ENCODE assay signal across 7 mouse cellular contexts in the genomic region with DNA sequence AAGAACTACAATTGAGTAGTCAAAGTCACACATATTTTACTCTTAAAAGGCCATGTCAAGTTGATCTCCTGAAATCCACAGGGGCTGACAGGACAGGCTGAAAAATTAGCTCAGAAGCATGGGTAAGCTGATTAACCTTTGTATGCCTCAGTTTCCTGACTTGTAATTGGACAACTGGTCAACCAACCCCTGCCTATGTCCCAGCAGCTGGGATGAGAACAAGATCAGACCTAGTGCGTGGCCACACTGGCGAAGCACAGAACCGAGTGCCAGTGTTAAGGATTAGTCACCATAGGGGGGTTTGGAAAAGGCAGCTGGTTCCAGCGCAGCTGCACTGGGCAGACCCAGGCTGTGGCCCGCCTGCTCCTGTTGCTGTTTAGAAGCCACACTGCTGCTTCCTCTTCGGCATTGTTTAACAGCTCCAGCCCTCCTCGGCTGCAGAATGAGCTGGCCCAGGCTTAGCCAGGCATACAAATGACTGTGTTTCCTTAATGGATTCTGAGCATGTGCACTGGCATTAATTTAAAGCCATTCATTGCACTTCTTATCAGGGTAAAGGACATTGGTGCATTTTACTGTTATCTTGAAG.
DNase-seq lines count a peak whose midpoint lies in the region; ATAC-seq and TF ChIP-seq lines count a peak whose summit lies in the region.

No protein-coding gene starts in this region.

- no peaks in the 10 kb centered on the region for H3K27me3 ChIP-seq in C2C12 (ENCODE audit: control insufficient read depth, insufficient read depth, insufficient read length)
- H3K27me3 ChIP-seq in midbrain, embryonic 12.5 days: peaks cover 8% of the 10 kb centered on the region

- intact Hi-C loops in heart, postnatal 36 days (cut with DNase I): no loop called here

- TF ChIP-seq POLR2A in brain, embryonic 14.5 days (IDR thresholded peaks at IDR 0.05; ENCODE audit: borderline replicate concordance, extremely low read depth, insufficient read depth, insufficient read length, poor library complexity, severe bottlenecking): no peak

- peaks cover 9% of the 10 kb centered on the region for H3K4me1 ChIP-seq in midbrain, embryonic 12.5 days

- no peak overlapping the region for H3K4me3 ChIP-seq in C2C12 (ENCODE audit: insufficient read depth, poor library complexity, severe bottlenecking)
- no peak overlapping the region for H3K4me3 ChIP-seq in midbrain, embryonic 12.5 days

- DNase-seq in brain, embryonic 14.5 days (ENCODE audit: low read depth): peak; percentile 88
- peak; percentile 24 to 29 for DNase-seq in heart, postnatal 36 days
- peak; percentile 30 to 43 for DNase-seq in kidney, postnatal 36 days
- DNase-seq in adrenal gland, postnatal 25 days: no peak
- no peak for DNase-seq in adrenal gland, postnatal 14 days

- H3K79me3 ChIP-seq in C2C12 (ENCODE audit: low read depth): no peaks in the 10 kb centered on the region

- peak overlapping the region; percentile 49; the same call in 1 of the 2 replicates for H3K27ac ChIP-seq in midbrain, embryonic 12.5 days (replicated peaks)

- no peak overlapping the region for H3K9ac ChIP-seq in midbrain, embryonic 12.5 days (replicated peaks)

- peak overlapping the region; percentile 17; the same call in 1 of the 2 replicates for H3K4me2 ChIP-seq in midbrain, embryonic 12.5 days (replicated peaks)

- 16% methylated on average over 7 of the region's 7 CpGs for WGBS in midbrain, embryonic 12.5 days

- H3K36me3 ChIP-seq in C2C12 (ENCODE audit: control insufficient read depth, insufficient read depth): no peaks in the 10 kb centered on the region
- H3K36me3 ChIP-seq in midbrain, embryonic 12.5 days: no peaks in the 10 kb centered on the region

- no peaks in the 10 kb centered on the region for H3K9me3 ChIP-seq in midbrain, embryonic 12.5 days

- no peak overlapping the region for H3ac ChIP-seq in C2C12 (ENCODE audit: control insufficient read depth, insufficient read length, low read depth)

- H3K79me2 ChIP-seq in C2C12 (ENCODE audit: control insufficient read depth, insufficient read depth): no peaks in the 10 kb centered on the region

- ATAC-seq in midbrain, embryonic 12.5 days (ENCODE audit: low FRiP score, low read depth): peak; percentile 86

- TF ChIP-seq CTCF in C2C12 (IDR thresholded peaks at IDR 0.05; ENCODE audit: control insufficient read depth, insufficient read depth, insufficient read length): no peak
- no peak for TF ChIP-seq CTCF in brain, embryonic 14.5 days (IDR thresholded peaks at IDR 0.05; ENCODE audit: borderline replicate concordance, extremely low read depth, insufficient read depth, insufficient read length)

TF ChIP-seq in C2C12, 6 proteins besides CTCF, POLR2A, EP300 and RAD21:
- no peak for TF ChIP-seq MAX (IDR thresholded peaks at IDR 0.05)
- peak; percentile 64 for TF ChIP-seq MYOD1 (IDR thresholded peaks at IDR 0.05; ENCODE audit: control insufficient read depth, insufficient read length, low read depth)
- no peak for TF ChIP-seq USF1 (IDR thresholded peaks at IDR 0.05; ENCODE audit: low read depth)

Comparison
In these comparisons a context has a peak if more than half of its experiments do, and no peak if none do; other contexts are left out.
1. DNase-seq: peak in brain, embryonic 14.5 days (single experiment), heart, postnatal 36 days (2 of 2) and kidney, postnatal 36 days (2 of 2); none in adrenal gland, postnatal 25 days (single experiment) and adrenal gland, postnatal 14 days (single experiment).